Mouse (Mus musculus) adrenal gland, postnatal 4 days (tissue): Measurements from ENCODE around the gene Dvl1. TPM values are rescaled to one million over a fixed set of nuclear protein-coding genes. Genes with fewer than 3 reads are reported as not detected.

Experiments used
- DNase-seq, 2 experiments: peaks; one replicate each; pipeline ENCODE4 v3.0.0; 2021 to 2022; ENCODE audit warnings: low spot score in 2 of 2, mixed read lengths in 2 of 2
- total RNA-seq, 2 experiments: library from RNA; stranded (reverse); gene quantifications; 2 replicates each; pipeline ENCODE4 v1.2.3; 2021

Gene Dvl1
- total RNA-seq, 2 experiments from 2014 or later: 53.5 to 53.8 TPM

DNA sequence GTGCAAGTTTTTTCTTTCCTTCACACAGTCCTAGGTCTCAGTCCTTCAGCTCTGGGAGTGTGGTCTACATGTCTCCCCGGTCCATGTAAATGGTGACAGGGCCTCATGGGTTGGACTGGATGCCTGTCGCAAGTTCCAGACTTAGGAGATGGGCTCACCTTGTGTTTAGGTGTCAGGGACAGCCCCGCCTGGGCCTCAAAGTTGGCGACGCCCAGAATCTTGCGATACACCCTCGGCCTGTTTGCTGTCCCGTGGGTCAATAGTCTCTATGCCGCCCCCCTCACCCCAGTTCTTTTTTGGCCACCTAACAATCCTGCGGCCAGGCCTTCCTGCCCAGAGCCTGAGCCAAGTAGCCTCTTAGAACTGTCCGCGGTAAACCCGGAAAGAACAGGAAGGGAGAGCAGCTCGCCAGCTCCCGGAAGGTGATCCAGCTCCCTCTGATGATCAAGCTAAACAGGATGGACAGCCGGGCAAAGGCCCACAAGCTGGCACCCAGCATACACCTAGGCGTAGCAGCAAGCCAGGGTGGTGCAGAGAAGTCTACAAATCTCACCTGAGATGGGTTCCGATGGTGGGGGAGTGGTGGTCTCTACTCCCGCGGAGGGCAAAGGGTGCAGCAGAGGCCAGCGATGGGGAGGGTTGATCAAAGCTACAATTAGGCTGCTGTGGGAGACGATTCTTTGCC lies 21.6 kb downstream of the Dvl1 start:
- no peak for DNase-seq

DNA sequence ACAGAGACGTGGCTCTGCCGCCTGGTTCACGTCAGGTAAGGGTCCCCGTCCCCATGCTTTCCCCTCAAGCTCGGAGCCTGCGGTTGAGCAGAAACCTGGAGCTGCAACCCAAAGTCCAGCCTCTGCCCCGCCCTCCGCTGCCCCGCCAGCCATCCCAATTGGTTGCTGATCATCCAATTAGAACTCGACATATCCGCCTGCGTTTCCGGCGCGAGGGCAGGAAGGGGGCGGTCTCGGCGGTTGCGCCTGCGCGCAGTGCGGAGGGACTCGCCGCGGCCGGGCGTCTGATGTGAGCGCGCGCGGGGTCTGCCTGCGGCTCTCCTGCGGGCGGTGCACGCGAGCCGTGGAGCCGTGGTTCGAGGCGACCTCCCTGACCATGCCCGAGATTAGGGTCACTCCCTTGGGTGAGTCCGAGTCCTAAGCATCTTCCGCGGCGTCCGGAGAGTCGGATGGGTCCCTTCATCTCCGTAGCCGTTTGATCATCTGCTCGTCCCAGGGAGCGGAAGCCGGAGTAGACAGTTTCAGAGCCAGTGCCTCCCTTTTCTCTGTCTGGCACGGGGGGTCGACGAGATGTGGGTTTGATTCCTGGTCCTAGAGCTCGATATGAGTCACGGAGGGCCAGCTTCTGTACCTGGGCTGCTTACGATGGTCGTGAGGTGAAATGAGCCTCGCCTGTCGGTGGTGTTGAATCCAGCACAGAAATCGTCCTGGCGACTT lies 22.3 kb downstream of the Dvl1 start, which contains the start of the genes Cptp and Ints11:
Gene Cptp (minus strand): TSS at position 124 of the 717 bp plus-strand sequence.
Gene Ints11 (plus strand): TSS at position 230 of the 717 bp plus-strand sequence.
- peak; percentile 93 to 94 for DNase-seq

DNA sequence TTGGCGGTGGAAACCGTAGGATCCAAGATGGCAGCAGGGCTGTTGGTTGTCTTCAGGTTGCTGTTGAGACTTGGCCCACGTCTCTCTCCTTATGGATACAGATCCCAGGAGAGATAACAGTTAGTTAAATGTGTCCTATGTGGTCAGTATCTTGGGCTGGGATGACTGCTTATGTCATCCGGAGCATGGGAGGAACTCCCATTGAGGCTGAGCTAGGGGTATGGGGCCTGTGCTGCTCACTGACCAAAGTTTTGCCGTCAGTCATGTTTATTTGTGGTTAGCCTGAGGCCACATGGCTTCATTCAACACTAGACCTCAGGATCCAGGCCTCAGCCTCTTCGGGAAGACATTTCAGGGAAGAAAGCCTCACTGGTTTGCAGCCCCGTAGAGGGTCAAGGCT lies 24.2 kb downstream of the Dvl1 start:
- DNase-seq: no peak

DNA sequence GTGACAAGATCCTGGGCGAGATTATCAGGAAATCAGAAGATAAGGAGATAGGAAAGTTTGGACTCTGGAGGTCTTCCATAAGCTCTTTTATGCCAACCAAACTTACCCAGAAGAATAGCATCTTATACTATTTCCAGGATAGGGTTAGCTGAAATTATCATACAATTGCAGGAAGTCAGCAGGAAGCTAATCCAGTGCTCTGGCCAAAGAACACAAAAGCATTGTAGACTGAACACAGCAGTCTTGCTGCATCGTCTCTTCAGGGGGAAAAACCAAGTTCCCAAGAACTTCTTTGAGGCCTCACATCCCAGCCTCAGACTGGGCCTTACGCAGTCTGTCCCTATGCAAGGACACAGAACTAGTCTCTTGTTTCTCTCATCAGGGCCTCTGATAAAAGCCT lies 36.4 kb downstream of the Dvl1 start:
- no peak for DNase-seq

GRCm38 (mm10) chr4:155886330-155886729 lies 39.1 kb downstream of the Dvl1 start:
- DNase-seq: no peak

DNA sequence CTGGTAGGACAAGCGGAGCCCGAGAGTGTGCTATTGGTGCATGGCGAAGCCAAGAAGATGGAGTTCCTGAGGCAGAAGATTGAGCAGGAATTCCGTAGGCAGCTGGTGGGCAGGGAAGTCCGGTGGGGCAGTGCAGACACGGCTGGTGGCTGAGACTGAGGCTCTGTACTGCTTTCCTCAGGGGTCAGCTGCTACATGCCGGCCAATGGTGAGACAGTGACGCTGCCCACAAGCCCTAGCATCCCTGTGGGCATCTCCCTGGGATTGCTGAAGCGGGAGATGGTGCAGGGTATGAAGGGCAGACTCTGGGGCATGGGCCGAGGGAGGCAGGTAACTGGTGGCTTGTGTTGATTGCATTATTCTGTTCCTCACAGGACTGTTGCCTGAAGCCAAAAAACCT lies 40.5 kb downstream of the Dvl1 start:
- DNase-seq: no peak

GRCm38 (mm10) chr4:155888181-155888580 lies 41.0 kb downstream of the Dvl1 start:
- DNase-seq: no peak

- no peak for DNase-seq
These were observed 42.1 kb downstream of the Dvl1 start for GRCm38 (mm10) chr4:155889316-155889715.

DNA sequence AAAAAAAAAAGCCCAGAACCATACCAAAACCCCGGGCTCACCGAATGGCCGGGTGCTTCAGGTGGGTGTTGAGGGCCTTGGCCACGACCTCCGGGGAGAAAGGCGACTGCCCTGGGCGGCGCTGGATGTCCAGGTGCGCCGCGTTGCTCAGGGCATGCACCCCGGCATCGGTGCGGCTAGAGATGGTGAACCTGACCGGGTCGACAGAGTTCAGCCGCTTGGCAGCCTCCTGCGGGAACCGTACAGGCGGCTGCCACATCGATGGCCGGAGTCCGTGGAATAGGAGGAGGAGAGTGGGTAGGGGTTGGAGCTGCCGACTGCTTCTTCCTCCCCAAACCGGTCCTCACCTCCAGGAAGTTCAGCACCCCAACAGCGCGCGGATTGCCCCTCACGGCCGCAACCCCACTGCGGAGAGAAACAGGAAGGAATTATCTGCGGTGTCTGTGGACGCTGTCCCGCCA lies 43.8 kb downstream of the Dvl1 start:
- DNase-seq: peak in 1 of 2 experiments; percentile 2

DNA sequence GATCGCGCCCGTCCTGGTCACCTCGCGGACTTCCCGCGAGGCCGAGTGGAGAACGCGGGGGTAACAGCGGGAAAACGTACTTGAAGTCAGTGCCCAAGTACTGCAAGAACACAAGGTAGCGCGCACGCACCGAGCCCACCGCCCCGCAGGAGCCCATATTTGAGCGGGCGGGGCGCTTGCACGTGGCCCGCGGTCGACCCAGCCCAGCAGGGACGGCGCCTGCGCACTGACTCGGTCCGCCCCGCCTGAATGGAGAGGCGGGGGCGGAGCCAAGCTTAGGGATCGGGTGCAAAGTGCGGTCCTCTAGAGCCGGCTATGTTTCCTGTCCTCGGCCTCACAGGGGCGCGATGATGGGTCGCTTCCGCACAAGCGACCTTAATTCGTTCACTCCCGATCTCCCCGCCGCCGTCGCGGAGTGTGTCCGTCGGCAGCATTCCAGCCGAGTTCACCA lies 44.4 kb downstream of the Dvl1 start, which contains the start of the genes Pusl1 and Acap3:
Gene Pusl1 (minus strand): TSS at position 231 of the 451 bp plus-strand sequence.
Gene Acap3 (plus strand): TSS at position 272 of the 451 bp plus-strand sequence.
- DNase-seq: peak; percentile 88 to 95

DNA sequence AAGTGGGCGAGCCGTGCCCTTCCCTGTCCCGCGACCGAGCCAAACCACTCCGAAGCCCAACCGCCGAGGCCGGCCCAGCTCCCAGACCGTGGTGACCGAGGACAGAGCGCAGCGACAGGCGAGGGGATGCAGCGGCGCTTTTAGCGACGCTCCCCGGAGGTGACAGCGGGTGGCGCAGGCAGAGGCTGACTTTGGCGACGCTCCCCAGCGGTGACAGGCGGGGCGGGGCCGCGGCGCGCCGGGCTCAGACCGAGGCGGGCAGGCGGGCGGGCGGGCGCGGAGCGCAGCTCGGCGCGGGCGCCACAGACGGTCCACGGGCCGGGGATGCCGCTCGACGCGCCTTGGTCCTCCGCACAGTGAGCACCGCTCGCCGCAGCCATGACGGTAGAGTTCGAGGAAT lies 44.8 kb downstream of the Dvl1 start:
- DNase-seq: peak; percentile 55 to 73

- peak in 1 of 2 experiments; percentile 21 for DNase-seq
These were observed 45.4 kb downstream of the Dvl1 start for GRCm38 (mm10) chr4:155892438-155893211.

DNA sequence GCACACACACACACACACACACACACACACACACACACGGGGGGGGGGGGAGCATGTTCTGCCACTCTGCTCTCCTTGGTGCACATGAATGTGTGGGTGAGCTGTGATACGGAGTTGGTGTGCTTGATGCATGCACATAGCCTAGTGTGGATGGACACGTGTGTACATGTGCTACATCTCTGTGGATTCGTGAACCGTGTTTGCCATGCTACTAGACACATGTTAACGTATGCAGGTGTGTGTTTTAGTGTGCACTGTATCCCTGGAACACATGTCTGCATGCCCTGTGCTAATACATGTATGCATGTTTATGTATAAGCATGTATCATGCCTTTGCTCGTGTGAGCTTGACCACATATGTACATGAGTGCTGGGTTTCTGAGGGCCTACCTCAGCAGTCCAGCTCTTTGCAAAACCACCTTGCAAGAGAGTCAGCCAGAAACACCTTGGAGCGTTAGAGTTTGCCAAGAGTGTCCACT lies 46.0 kb downstream of the Dvl1 start:
- DNase-seq: no peak

- DNase-seq: peak; percentile 16 to 43
These were observed 47.2 kb downstream of the Dvl1 start for GRCm38 (mm10) chr4:155894311-155894881.

DNA sequence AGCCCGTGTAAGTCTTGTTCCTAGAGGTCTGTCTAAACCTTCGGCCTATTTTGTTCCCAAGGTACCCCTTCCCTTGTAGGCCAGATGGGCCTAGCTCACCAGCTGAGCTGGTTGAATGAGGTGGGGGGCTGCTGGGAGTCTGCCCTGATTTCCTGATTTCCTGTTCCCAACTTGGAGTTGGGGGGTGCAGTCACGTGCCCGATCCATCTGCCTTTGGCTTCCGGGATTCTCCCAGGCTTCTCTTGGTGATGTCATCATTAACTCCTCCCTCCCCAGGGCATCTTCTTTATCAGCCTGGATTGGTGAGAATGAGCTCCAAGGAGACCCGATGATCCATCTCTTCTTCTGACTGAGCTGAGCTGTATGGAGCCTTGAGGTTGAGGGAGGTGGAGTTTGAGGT lies 48.0 kb downstream of the Dvl1 start:
- peak in 1 of 2 experiments; percentile 2 for DNase-seq

DNA sequence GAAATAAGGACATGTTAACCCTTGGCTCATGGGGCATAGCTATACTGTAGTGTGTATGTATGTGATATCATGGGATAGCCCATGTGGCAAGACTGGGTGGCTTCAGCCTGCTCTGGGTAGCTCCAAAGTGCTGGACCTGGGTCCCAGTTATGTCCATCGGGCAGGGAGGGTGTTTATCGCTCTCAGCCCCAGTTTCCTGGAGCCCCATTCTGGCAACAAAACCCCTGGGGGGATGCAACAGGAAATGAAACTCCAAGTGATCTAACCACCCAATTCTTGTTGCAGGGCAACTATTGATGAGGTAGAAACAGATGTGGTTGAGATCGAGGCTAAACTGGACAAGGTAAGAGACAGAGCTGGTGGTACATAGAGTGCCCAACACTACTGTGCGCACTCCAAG lies 48.6 kb downstream of the Dvl1 start:
- DNase-seq: no peak

GRCm38 (mm10) chr4:155896461-155896860 lies 49.3 kb downstream of the Dvl1 start:
- DNase-seq: peak in 1 of 2 experiments; percentile 1

GRCm38 (mm10) chr4:155898318-155898717 lies 51.1 kb downstream of the Dvl1 start:
- DNase-seq: peak in 1 of 2 experiments; percentile 1

GRCm38 (mm10) chr4:155899355-155899754 lies 52.2 kb downstream of the Dvl1 start:
- DNase-seq: peak; percentile 2

DNA sequence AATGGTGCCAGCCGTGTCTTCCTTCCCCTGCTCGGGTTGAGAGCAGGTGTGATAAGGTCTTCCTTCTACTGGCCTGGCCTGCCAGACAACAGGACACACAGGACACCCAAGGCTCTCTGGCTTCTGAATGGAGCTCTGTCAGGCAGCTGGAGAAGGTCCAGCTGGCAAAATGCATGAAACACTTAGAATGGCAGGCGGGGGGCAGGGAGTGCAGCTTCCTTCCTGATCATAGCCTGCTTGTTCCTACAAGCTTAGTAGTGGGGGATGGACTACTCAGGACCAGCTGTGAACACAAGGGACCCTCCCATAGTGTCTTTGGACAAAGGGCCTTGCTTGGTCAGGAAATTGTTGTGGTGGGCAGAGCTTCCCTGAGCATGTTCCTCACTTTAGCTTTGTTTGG lies 54.0 kb downstream of the Dvl1 start:
- peak; percentile 2 to 10 for DNase-seq

- no peak for DNase-seq
These were observed 56.0 kb downstream of the Dvl1 start for GRCm38 (mm10) chr4:155903246-155903645.
